Mouse (Mus musculus) activated CD4-positive, CD25-positive, alpha-beta regulatory T cell, adult 4 months (primary cell): Measurements from ENCODE around the gene Smpdl3b. TPM values are rescaled to one million over a fixed set of nuclear protein-coding genes. Genes with fewer than 3 reads are reported as not detected.

Experiments
- ATAC-seq: one replicate; pipeline ENCODE4 v1.8.0; 2017
- polyA plus RNA-seq, 2 experiments: library from polyadenylated mRNA; unstranded; fragments of 100-300 nt; shearing (Covaris generic); gene quantifications; one replicate each; pipeline ENCODE4 v1.2.1; 2017

Gene Smpdl3b
- polyA plus RNA-seq, 2 experiments from 2014 or later = 2.7 to 4.4 TPM

GRCm38 (mm10) chr4:132733071-132733770 is 23.8 kb downstream of the Smpdl3b start:
- ATAC-seq = no peak

- peak; percentile 90 for ATAC-seq
Observed at GRCm38 (mm10) chr4:132732148-132732684, 24.8 kb downstream of the Smpdl3b start, which contains the start of gene Xkr8. Gene Xkr8, minus strand, starts transcription at chr4:132732546.

GRCm38 (mm10) chr4:132731616-132732015 is 25.4 kb downstream of the Smpdl3b start:
- ATAC-seq = no peak

- ATAC-seq = no peak
Observed at GRCm38 (mm10) chr4:132728233-132728632, 28.8 kb downstream of the Smpdl3b start.

GRCm38 (mm10) chr4:132718251-132718650 is 38.8 kb downstream of the Smpdl3b start:
- ATAC-seq = no peak

- ATAC-seq = no peak
Observed at GRCm38 (mm10) chr4:132713181-132713580, 43.9 kb downstream of the Smpdl3b start.

- ATAC-seq = no peak
Observed at GRCm38 (mm10) chr4:132706885-132707284, 50.2 kb downstream of the Smpdl3b start.

GRCm38 (mm10) chr4:132702076-132702475 is 55.0 kb downstream of the Smpdl3b start:
- ATAC-seq = no peak

GRCm38 (mm10) chr4:132693366-132693765 is 63.7 kb downstream of the Smpdl3b start:
- no peak for ATAC-seq

GRCm38 (mm10) chr4:132689634-132690033 is 67.4 kb downstream of the Smpdl3b start:
- ATAC-seq = no peak

Other genes with a start within 250 kb of the Smpdl3b start
- 1 to 10 TPM; 1.7 to 5.4 TPM for gene Sesn2, start 246.8 kb downstream of the Smpdl3b start, polyA plus RNA-seq
- gene Atpif1, start 223.6 kb downstream of the Smpdl3b start, polyA plus RNA-seq = 100 to 1,000 TPM; 222 to 226 TPM
- gene Dnajc8, start 221.7 kb downstream of the Smpdl3b start, polyA plus RNA-seq = 100 to 1,000 TPM; 293 to 317 TPM
- under 1 TPM; 0.62 to 0.90 TPM for gene Ptafr, start 193.2 kb downstream of the Smpdl3b start, polyA plus RNA-seq
- gene Eya3, start 118.3 kb downstream of the Smpdl3b start, polyA plus RNA-seq = 10 to 100 TPM; 23.2 to 23.8 TPM
- 1 to 10 TPM; 2.2 to 4.0 TPM for gene Xkr8, start 24.7 kb downstream of the Smpdl3b start, polyA plus RNA-seq
- 10 to 100 TPM; 54.6 to 80.3 TPM for gene Rpa2, start 11.1 kb upstream of the Smpdl3b start, polyA plus RNA-seq
- 1 to 10 TPM in 1 of 2 experiments, under 1 TPM in 1; 0.91 to 1.0 TPM for gene Themis2, start 39.1 kb upstream of the Smpdl3b start, polyA plus RNA-seq
- 10 to 100 TPM; 25.3 to 26.3 TPM for gene Ppp1r8, start 85.9 kb upstream of the Smpdl3b start, polyA plus RNA-seq
- 10 to 100 TPM; 33.0 to 36.2 TPM for gene Stx12, start 127.3 kb upstream of the Smpdl3b start, polyA plus RNA-seq
- 10 to 100 TPM; 17.3 to 19.3 TPM for gene Fam76a, start 165.3 kb upstream of the Smpdl3b start, polyA plus RNA-seq
- gene Fgr, start 216.8 kb upstream of the Smpdl3b start, polyA plus RNA-seq = 1 to 10 TPM; 4.2 TPM